Mouse (Mus musculus) neural tube, embryonic 14.5 days (tissue): Measurements from ENCODE around the gene Tmod2. TPM values are rescaled to one million over a fixed set of nuclear protein-coding genes. Genes with fewer than 3 reads are reported as not detected.
"Not testable (repeated sequence)": the region's sequence is repeated elsewhere in the genome, so short reads cannot be mapped to it uniquely, and the experiment has no call there.

Experiments used
- ATAC-seq: fragments of 200-750 bp; cut with Nextera tagmentation; 2 replicates; pipeline ENCODE4 v1.8.0; 2017; ENCODE audit warnings: low read depth, mild to moderate bottlenecking, moderate TSS enrichment, moderate library complexity
- H3K27ac ChIP-seq: fragments of 300-500 bp; sonication (generic); 2 replicates; pipeline ENCODE4 v1.5.1; 2014; ENCODE audit warnings: low read depth, mild to moderate bottlenecking, control low read depth, low read length, moderate library complexity, mixed read lengths
- H3K27me3 ChIP-seq: fragments of 300-500 bp; sonication (generic); 2 replicates; pipeline ENCODE4 v1.6.1; 2014; ENCODE audit warnings: low read length; ENCODE audit not compliant: control insufficient read depth, insufficient read depth
- H3K36me3 ChIP-seq: fragments of 300-500 bp; sonication (generic); 2 replicates; pipeline ENCODE4 v1.6.1; 2014; ENCODE audit warnings: low read length, mixed read lengths; ENCODE audit not compliant: control insufficient read depth, insufficient read depth
- H3K4me1 ChIP-seq: fragments of 300-500 bp; sonication (generic); 2 replicates; pipeline ENCODE4 v1.6.1; 2014; ENCODE audit warnings: low read length; ENCODE audit not compliant: control insufficient read depth, insufficient read depth
- H3K4me2 ChIP-seq: fragments of 300-500 bp; sonication (generic); 2 replicates; pipeline ENCODE4 v1.6.1; 2014; ENCODE audit warnings: mild to moderate bottlenecking, low read depth, low read length, control low read depth
- H3K4me3 ChIP-seq: fragments of 300-500 bp; sonication (generic); 2 replicates; pipeline ENCODE4 v1.5.1; 2014; ENCODE audit warnings: low read depth, low read length, control low read depth, mixed read lengths
- H3K9ac ChIP-seq: fragments of 300-500 bp; sonication (generic); replicated peaks from 2 replicates; pipeline ENCODE4 v1.6.1; 2014; ENCODE audit warnings: low read depth, mild to moderate bottlenecking, control low read depth, low read length, mixed read lengths
- H3K9me3 ChIP-seq: fragments of 300-500 bp; sonication (generic); 2 replicates; pipeline ENCODE4 v1.6.1; 2016; ENCODE audit warnings: low read length; ENCODE audit not compliant: control insufficient read depth
- WGBS: fragments of 180-500 bp; shearing (Covaris S2); extraction: QIAGEN DNeasy Blood & Tissue Kit; methylation state at CpG from one replicate; pipeline ENCODE4 v1.1.7; 2014; 5-methylcytosine and 5-hydroxymethylcytosine counted together
- polyA plus RNA-seq: library from polyadenylated mRNA; unstranded; fragments of >200 nt; fragmentation: Nextera tagmentation; extraction: Ambion mirVana; gene quantifications from 2 replicates; pipeline ENCODE4 v1.2.1, GENCODE M21; 2014

Gene Tmod2
- polyA plus RNA-seq, 1 experiment from 2014 or later, result 265 TPM

- no peak overlapping the region for H3K9ac ChIP-seq
- WGBS, result 86% methylated on average over 12 of the region's 12 CpGs
- H3K4me3 ChIP-seq, result no peak overlapping the region
- H3K36me3 ChIP-seq, result no peaks in the 10 kb centered on the region
- ATAC-seq, result no peak
- H3K4me1 ChIP-seq, result no peaks in the 10 kb centered on the region
- no peak overlapping the region for H3K4me2 ChIP-seq
- H3K27me3 ChIP-seq, result no peaks in the 10 kb centered on the region
- no peaks in the 10 kb centered on the region for H3K9me3 ChIP-seq
- no peak overlapping the region for H3K27ac ChIP-seq
Observed at GRCm38 (mm10) chr9:75546885-75547553, 64.1 kb downstream of the Tmod2 start.

GRCm38 (mm10) chr9:75545514-75545913 is 65.6 kb downstream of the Tmod2 start:
- Histone ChIP-seq H3K9ac (no peak overlapping the region), H3K27me3 (no peaks in the 10 kb centered on the region), H3K4me1 (no peaks in the 10 kb centered on the region), H3K4me2 (no peak overlapping the region), H3K4me3 (no peak overlapping the region), H3K36me3 (no peaks in the 10 kb centered on the region), H3K9me3 (no peaks in the 10 kb centered on the region), H3K27ac (no peak overlapping the region)
- 85% methylated on average over 8 of the region's 8 CpGs for WGBS
- no peak for ATAC-seq

- Histone ChIP-seq H3K4me2 (no peak overlapping the region), H3K27me3 (no peaks in the 10 kb centered on the region), H3K4me1 (no peaks in the 10 kb centered on the region), H3K9me3 (no peaks in the 10 kb centered on the region), H3K4me3 (no peak overlapping the region), H3K36me3 (no peaks in the 10 kb centered on the region), H3K27ac (no peak overlapping the region), H3K9ac (no peak overlapping the region)
- WGBS, result 59% methylated on average over 5 of the region's 5 CpGs
- ATAC-seq, result no peak
Observed at GRCm38 (mm10) chr9:75541497-75541896, 69.6 kb downstream of the Tmod2 start.

- Histone ChIP-seq H3K4me3 (no peak overlapping the region), H3K9ac (no peak overlapping the region), H3K4me2 (no peak overlapping the region), H3K27ac (no peak overlapping the region), H3K9me3 (no peaks in the 10 kb centered on the region), H3K36me3 (peaks cover 3% of the 10 kb centered on the region; the same call in 1 of the 2 replicates), H3K4me1 (no peaks in the 10 kb centered on the region), H3K27me3 (no peaks in the 10 kb centered on the region)
- no peak; the same call in 1 of the 2 replicates for ATAC-seq
- WGBS, result 72% methylated on average over 1 of the region's 1 CpGs
Observed at GRCm38 (mm10) chr9:75536422-75536821, 74.7 kb downstream of the Tmod2 start.

GRCm38 (mm10) chr9:75534431-75534962 is 76.6 kb downstream of the Tmod2 start:
- H3K9me3 ChIP-seq, result no peaks in the 10 kb centered on the region
- no peak for ATAC-seq
- no peaks in the 10 kb centered on the region for H3K4me1 ChIP-seq
- no peak overlapping the region for H3K4me2 ChIP-seq
- H3K27me3 ChIP-seq, result no peaks in the 10 kb centered on the region
- 96% methylated on average over 8 of the region's 8 CpGs for WGBS
- no peak overlapping the region for H3K4me3 ChIP-seq
- no peak overlapping the region for H3K27ac ChIP-seq
- no peak overlapping the region for H3K9ac ChIP-seq
- H3K36me3 ChIP-seq, result peaks cover 7% of the 10 kb centered on the region; the same call in 1 of the 2 replicates

- 78% methylated on average over 9 of the region's 9 CpGs for WGBS
- ATAC-seq, result not testable (repeated sequence)
Observed at GRCm38 (mm10) chr9:75532989-75533388, 78.1 kb downstream of the Tmod2 start.

GRCm38 (mm10) chr9:75532461-75532860 is 78.7 kb downstream of the Tmod2 start:
- H3K27ac ChIP-seq, result no peak overlapping the region
- no peak overlapping the region for H3K4me2 ChIP-seq
- H3K27me3 ChIP-seq, result no peaks in the 10 kb centered on the region
- H3K9me3 ChIP-seq, result no peaks in the 10 kb centered on the region
- H3K4me3 ChIP-seq, result no peak overlapping the region
- no peak for ATAC-seq
- no peak overlapping the region for H3K9ac ChIP-seq
- peaks cover 7% of the 10 kb centered on the region; the same call in 1 of the 2 replicates for H3K36me3 ChIP-seq
- 92% methylated on average over 7 of the region's 7 CpGs for WGBS
- H3K4me1 ChIP-seq, result no peaks in the 10 kb centered on the region

More at GRCm38 (mm10) chr9:75532989-75533388, 78.1 kb downstream of the Tmod2 start:
- not testable (repeated sequence) for H3K4me1 ChIP-seq, H3K27ac ChIP-seq, H3K4me2 ChIP-seq, H3K36me3 ChIP-seq, H3K4me3 ChIP-seq, H3K9me3 ChIP-seq, H3K27me3 ChIP-seq, H3K9ac ChIP-seq

GRCm38 (mm10) chr9:75529358-75529757 is 81.8 kb downstream of the Tmod2 start:
- Histone ChIP-seq H3K27ac (no peak overlapping the region), H3K36me3 (peaks cover 7% of the 10 kb centered on the region; the same call in 1 of the 2 replicates), H3K9ac (no peak overlapping the region), H3K4me3 (no peak overlapping the region), H3K9me3 (no peaks in the 10 kb centered on the region), H3K27me3 (no peaks in the 10 kb centered on the region), H3K4me2 (no peak overlapping the region), H3K4me1 (no peaks in the 10 kb centered on the region)
- WGBS, result 70% methylated on average over 5 of the region's 5 CpGs
- no peak for ATAC-seq

- no peaks in the 10 kb centered on the region for H3K9me3 ChIP-seq
- 98% methylated on average over 9 of the region's 9 CpGs for WGBS
- H3K36me3 ChIP-seq, result peaks cover 7% of the 10 kb centered on the region; the same call in 1 of the 2 replicates
Observed at GRCm38 (mm10) chr9:75528096-75528495, 83.0 kb downstream of the Tmod2 start.

More at GRCm38 (mm10) chr9:75528096-75528495, 83.0 kb downstream of the Tmod2 start:
- H3K27ac ChIP-seq, result no peak overlapping the region
- no peak for ATAC-seq
- no peak overlapping the region for H3K9ac ChIP-seq
- H3K4me1 ChIP-seq, result no peaks in the 10 kb centered on the region
- no peak overlapping the region for H3K4me3 ChIP-seq
- H3K4me2 ChIP-seq, result no peak overlapping the region
- no peaks in the 10 kb centered on the region for H3K27me3 ChIP-seq
